Mouse (Mus musculus): ENCODE data around the gene Babam2. TPM values are rescaled to one million over a fixed set of nuclear protein-coding genes. Genes with fewer than 3 reads are reported as not detected.

Gene Babam2
- polyA plus RNA-seq, 1 experiment from 2014 or later = 22.1 TPM

DNA sequence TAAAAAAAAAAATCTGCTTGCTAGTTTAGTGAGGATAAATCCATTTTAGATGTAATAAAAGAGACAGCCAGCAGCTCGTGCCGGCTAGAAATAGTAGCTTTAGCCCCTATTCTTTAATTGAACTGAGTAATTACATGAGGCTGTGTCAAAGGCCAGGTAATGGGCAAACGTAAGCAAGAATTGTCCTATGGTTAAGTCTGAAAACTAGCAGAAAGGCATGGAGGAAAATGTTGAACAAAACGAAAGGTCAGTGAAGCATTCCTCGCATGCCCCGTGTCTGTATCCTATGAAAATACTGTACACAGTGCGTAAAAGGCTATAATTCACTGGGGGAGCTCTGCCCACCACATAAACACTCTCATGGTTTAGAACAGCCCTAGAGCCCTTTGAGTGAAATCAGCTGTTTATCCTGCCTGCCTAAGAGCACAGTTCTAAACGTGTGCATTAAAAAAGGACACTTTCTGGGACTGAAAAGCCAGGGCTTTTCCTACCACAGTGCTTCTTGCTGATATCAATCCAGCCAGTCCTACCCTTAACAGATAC lies 361.8 kb downstream of the Babam2 start:
- TF ChIP-seq EP300 (IDR thresholded peaks at IDR 0.05; ENCODE audit: low read depth) (no peak), CTCF (IDR thresholded peaks at IDR 0.05; ENCODE audit: low read depth) (no peak)
- DNase-seq (no peak), ATAC-seq (no peak)
- Histone ChIP-seq H3K27me3 (ENCODE audit: insufficient read depth, low read length) (no peaks in the 10 kb centered on the region), H3K4me3 (ENCODE audit: low read depth, low read length) (no peak overlapping the region), H3K4me1 (ENCODE audit: insufficient read depth) (peaks cover 4% of the 10 kb centered on the region; the same call in 1 of the 2 replicates), H3K36me3 (replicated peaks; ENCODE audit: insufficient read depth, low read length) (no peaks in the 10 kb centered on the region), H3K4me2 (ENCODE audit: low read depth, low read length) (no peak overlapping the region), H3K9me3 (ENCODE audit: low read length) (no peaks in the 10 kb centered on the region), H3K9ac (replicated peaks) (no peak overlapping the region), H3K27ac (ENCODE audit: low read depth) (no peak overlapping the region)
- 79% methylated on average over 8 of the region's 8 CpGs for WGBS (ENCODE audit: insufficient replicate concordance)

DNA sequence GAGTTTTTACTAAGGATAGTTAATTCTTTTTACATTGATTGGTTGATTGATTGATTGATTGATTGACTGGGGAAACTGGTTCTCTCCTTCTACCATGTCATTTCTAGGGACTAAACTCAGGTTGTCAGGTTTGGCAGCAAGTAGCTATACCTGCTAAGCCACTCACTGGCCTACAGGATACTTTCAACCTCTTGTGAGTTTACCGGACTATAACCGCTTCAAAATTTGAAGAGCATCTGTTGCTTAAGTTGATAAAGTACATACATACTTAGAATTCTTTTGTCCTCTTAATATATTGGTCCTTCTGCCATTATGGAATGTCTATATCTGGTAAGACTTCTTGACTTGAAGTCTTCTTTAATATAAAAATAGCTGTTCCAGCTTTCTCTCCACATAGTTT lies 363.0 kb downstream of the Babam2 start:
- Histone ChIP-seq H3K27ac (ENCODE audit: low read depth) (no peak overlapping the region), H3K9me3 (ENCODE audit: low read length) (no peaks in the 10 kb centered on the region), H3K4me3 (ENCODE audit: low read depth, low read length) (no peak overlapping the region), H3K36me3 (replicated peaks; ENCODE audit: insufficient read depth, low read length) (no peaks in the 10 kb centered on the region), H3K9ac (replicated peaks) (no peak overlapping the region), H3K27me3 (ENCODE audit: insufficient read depth, low read length) (no peaks in the 10 kb centered on the region), H3K4me2 (ENCODE audit: low read depth, low read length) (no peak overlapping the region), H3K4me1 (ENCODE audit: insufficient read depth) (peaks cover 4% of the 10 kb centered on the region; the same call in 1 of the 2 replicates)
- ATAC-seq (no peak), DNase-seq (no peak)
- 84% methylated on average over 2 of the region's 2 CpGs for WGBS (ENCODE audit: insufficient replicate concordance)
- no peak for TF ChIP-seq CTCF (IDR thresholded peaks at IDR 0.05; ENCODE audit: low read depth)

DNA sequence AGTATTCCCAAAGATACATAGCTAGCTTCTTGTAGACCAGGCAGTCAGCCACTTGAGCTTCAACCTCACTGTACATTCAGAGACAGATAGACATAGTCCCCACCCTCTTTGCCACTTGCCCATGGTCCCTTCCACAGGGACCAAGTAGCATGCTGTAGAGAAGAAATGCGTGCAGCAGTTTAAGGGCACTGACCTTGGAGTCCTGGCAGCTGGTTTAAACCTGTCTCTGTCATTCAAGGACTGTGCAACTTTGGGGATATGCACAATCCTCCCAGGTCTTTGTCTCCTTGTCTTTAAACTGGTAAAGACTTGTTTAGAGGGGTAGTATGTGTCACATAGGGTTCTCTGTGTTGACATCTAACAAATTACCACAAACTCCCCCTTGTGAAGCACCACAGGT lies 364.4 kb downstream of the Babam2 start:
- no peak overlapping the region for H3K4me2 ChIP-seq (ENCODE audit: low read depth, low read length)
- H3K9me3 ChIP-seq (ENCODE audit: low read length) = no peaks in the 10 kb centered on the region
- no peaks in the 10 kb centered on the region for H3K4me1 ChIP-seq (ENCODE audit: insufficient read depth)
- WGBS (ENCODE audit: insufficient replicate concordance) = 87% methylated on average over 1 of the region's 1 CpGs
- no peak overlapping the region for H3K4me3 ChIP-seq (ENCODE audit: low read depth, low read length)
- no peak overlapping the region for H3K27ac ChIP-seq (ENCODE audit: low read depth)
- no peaks in the 10 kb centered on the region for H3K36me3 ChIP-seq (replicated peaks; ENCODE audit: insufficient read depth, low read length)
- no peak for TF ChIP-seq CTCF (IDR thresholded peaks at IDR 0.05; ENCODE audit: low read depth)
- TF ChIP-seq EP300 (IDR thresholded peaks at IDR 0.05; ENCODE audit: low read depth) = no peak
- no peak overlapping the region for H3K9ac ChIP-seq (replicated peaks)
- DNase-seq (peak; percentile 7), ATAC-seq (no peak)
- no peaks in the 10 kb centered on the region for H3K27me3 ChIP-seq (ENCODE audit: insufficient read depth, low read length)

DNA sequence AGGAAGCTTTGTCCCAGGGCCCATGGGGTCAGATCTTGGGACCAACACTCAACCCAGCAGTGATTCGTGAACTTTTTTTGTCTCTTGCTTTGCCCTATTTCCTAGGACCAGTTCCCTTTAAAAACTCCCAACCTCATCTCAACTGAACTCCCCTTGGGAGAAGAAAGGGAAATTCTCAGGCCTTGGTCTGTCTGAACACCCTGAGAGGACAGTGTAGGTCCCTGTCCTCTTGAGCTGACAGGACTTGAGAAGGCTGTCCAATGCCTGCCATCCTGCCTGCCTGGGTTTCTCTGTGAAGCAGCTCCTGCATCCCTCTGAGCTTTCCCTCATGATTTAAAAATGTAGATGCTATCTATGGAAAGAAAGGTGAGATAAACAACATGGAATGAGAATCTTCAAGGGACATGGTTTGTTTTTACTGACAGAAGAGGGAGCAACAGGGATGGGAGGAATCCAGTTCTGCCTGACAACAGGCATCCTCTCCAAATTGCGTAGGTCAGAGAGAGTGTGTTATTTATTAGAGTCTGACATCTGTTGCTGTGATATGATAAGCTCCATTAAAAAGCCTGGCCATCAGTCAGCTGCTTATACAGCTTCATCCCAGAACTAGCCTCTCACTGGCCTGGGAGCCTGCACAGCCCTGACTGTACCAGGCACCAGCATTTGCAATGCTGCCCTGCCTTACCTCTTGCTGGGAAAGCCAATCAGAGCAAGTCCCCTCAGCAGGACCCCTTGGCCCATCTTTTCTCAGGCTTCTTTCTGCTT lies 367.0 kb downstream of the Babam2 start:
- H3K36me3 ChIP-seq (replicated peaks; ENCODE audit: insufficient read depth, low read length) = no peaks in the 10 kb centered on the region
- ATAC-seq = no peak
- H3K4me1 ChIP-seq (ENCODE audit: insufficient read depth) = no peaks in the 10 kb centered on the region
- no peak overlapping the region for H3K27ac ChIP-seq (ENCODE audit: low read depth)
- H3K9me3 ChIP-seq (ENCODE audit: low read length) = no peaks in the 10 kb centered on the region
- peak; percentile 8 for DNase-seq
- no peak overlapping the region for H3K4me3 ChIP-seq (ENCODE audit: low read depth, low read length)
- WGBS (ENCODE audit: insufficient replicate concordance) = 90% methylated on average over 2 of the region's 2 CpGs
- no peaks in the 10 kb centered on the region for H3K27me3 ChIP-seq (ENCODE audit: insufficient read depth, low read length)
- H3K4me2 ChIP-seq (ENCODE audit: low read depth, low read length) = no peak overlapping the region
- TF ChIP-seq CTCF (IDR thresholded peaks at IDR 0.05; ENCODE audit: low read depth) (no peak), EP300 (IDR thresholded peaks at IDR 0.05; ENCODE audit: low read depth) (no peak)
- H3K9ac ChIP-seq (replicated peaks) = no peak overlapping the region

DNA sequence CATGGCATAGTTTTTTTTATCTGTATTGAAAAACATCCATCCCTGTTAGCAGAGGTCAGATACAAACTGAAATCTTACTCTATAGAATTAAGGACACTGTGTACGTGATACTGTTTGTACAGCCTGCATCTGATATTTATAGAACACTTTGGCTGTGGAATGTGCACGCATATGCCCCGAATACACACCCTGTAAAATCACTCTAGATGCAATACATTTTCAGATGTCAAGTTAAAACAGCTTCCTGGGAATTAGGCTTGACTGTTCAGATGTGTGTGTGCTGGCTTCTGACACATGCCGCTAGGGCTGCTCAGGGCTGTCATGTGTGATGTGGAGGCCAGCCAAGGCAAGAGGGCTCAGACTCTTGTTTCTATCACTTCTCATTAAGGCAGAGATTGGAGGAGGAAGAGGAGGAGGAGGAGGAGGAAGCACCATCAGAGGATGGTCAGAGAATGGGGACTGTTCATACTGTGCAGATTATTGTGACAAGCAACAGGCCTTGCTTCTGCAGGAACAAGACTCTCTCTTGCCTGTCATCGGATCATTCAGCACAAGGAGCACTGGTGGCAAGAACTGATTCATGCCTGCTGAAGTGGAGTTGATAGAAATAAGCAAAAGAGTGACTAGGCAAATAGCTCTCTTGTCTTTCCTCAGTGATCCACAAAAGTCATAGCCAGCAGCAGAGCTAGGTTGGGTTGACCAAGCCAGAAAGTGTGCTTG lies 368.7 kb downstream of the Babam2 start:
- WGBS (ENCODE audit: insufficient replicate concordance) = 80% methylated on average over 5 of the region's 5 CpGs
- H3K27ac ChIP-seq (ENCODE audit: low read depth) = no peak overlapping the region
- H3K9me3 ChIP-seq (ENCODE audit: low read length) = no peaks in the 10 kb centered on the region
- no peaks in the 10 kb centered on the region for H3K27me3 ChIP-seq (ENCODE audit: insufficient read depth, low read length)
- ATAC-seq = no peak
- DNase-seq = peak; percentile 5
- H3K4me3 ChIP-seq (ENCODE audit: low read depth, low read length) = no peak overlapping the region
- H3K4me1 ChIP-seq (ENCODE audit: insufficient read depth) = no peaks in the 10 kb centered on the region
- no peaks in the 10 kb centered on the region for H3K36me3 ChIP-seq (replicated peaks; ENCODE audit: insufficient read depth, low read length)
- TF ChIP-seq CTCF (IDR thresholded peaks at IDR 0.05; ENCODE audit: low read depth) = no peak
- no peak for TF ChIP-seq EP300 (IDR thresholded peaks at IDR 0.05; ENCODE audit: low read depth)
- no peak overlapping the region for H3K9ac ChIP-seq (replicated peaks)
- no peak overlapping the region for H3K4me2 ChIP-seq (ENCODE audit: low read depth, low read length)

DNA sequence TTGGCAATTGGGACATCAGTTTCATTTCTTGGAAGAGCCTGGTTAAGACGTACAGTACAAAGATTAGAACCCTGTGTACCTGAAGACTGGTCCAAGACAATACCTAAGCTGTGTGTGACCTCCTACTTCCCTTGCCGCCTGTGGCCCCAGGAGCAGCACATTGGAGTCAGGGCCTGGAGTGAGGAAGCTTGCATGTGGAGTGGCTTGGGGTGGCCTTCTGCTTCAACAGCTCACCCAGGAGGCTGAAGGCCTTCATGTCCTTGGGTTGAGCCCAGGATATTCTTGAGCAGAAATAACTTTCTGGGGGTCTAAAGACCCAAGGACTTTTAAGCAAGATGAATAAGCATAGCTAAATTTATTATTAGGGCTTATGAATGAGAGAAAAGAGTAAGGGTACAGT lies 369.4 kb downstream of the Babam2 start:
- ATAC-seq (no peak), DNase-seq (peak; percentile 6)
- 80% methylated on average over 2 of the region's 2 CpGs for WGBS (ENCODE audit: insufficient replicate concordance)
- H3K36me3 ChIP-seq (replicated peaks; ENCODE audit: insufficient read depth, low read length) = no peaks in the 10 kb centered on the region
- no peak overlapping the region for H3K27ac ChIP-seq (ENCODE audit: low read depth)
- H3K4me1 ChIP-seq (ENCODE audit: insufficient read depth) = no peaks in the 10 kb centered on the region
- no peak overlapping the region for H3K4me3 ChIP-seq (ENCODE audit: low read depth, low read length)
- no peaks in the 10 kb centered on the region for H3K27me3 ChIP-seq (ENCODE audit: insufficient read depth, low read length)
- TF ChIP-seq CTCF (IDR thresholded peaks at IDR 0.05; ENCODE audit: low read depth) (no peak), EP300 (IDR thresholded peaks at IDR 0.05; ENCODE audit: low read depth) (no peak)
- H3K9ac ChIP-seq (replicated peaks) = no peak overlapping the region
- H3K9me3 ChIP-seq (ENCODE audit: low read length) = no peaks in the 10 kb centered on the region
- no peak overlapping the region for H3K4me2 ChIP-seq (ENCODE audit: low read depth, low read length)

Measured in liver, postnatal 0 days (tissue).